Mouse (Mus musculus): ENCODE results near the gene Edem2. TPM values are rescaled to one million over a fixed set of nuclear protein-coding genes. Genes with fewer than 3 reads are reported as not detected.

Gene Edem2
- 10 to 100 TPM; 43.3 to 45.9 TPM for total RNA-seq (2021)
- 75.3 and 82.1 TPM in 2 replicates for polyA plus RNA-seq (2012; rRNA removed)
- long read RNA-seq, transcript Edem2-201 (11 exons, 2,290 nt) = major isoform, 90 of 113 reads
- long read RNA-seq, partial matches to known transcripts = 15 of 113 reads
- long read RNA-seq, other reads (novel, unspliced or antisense) = 8 of 113 reads

GRCm38 (mm10) chr2:155729158-155729645 lies at the start of gene Edem2:
TSS of gene Edem2 (minus strand) at chr2:155729475.
- peak; percentile 95 for DNase-seq

GRCm38 (mm10) chr2:155779066-155779465 lies 49.8 kb upstream of the Edem2 start:
- DNase-seq = no peak

- DNase-seq = no peak
These were observed 48.7 kb upstream of the Edem2 start for GRCm38 (mm10) chr2:155778004-155778403.

GRCm38 (mm10) chr2:155777688-155777985 lies 48.4 kb upstream of the Edem2 start:
- DNase-seq = no peak

- no peak for DNase-seq
These were observed 47.8 kb upstream of the Edem2 start for GRCm38 (mm10) chr2:155776824-155777687.

GRCm38 (mm10) chr2:155775685-155776263 lies 46.5 kb upstream of the Edem2 start:
- DNase-seq = peak; percentile 83

- no peak for DNase-seq
These were observed 45.8 kb upstream of the Edem2 start, which contains the start of gene Mmp24 for GRCm38 (mm10) chr2:155774927-155775684. TSS of gene Mmp24 (plus strand) at chr2:155775342.

- no peak for DNase-seq
These were observed 45.1 kb upstream of the Edem2 start for GRCm38 (mm10) chr2:155774261-155774926.

GRCm38 (mm10) chr2:155773664-155774063 lies 44.4 kb upstream of the Edem2 start:
- DNase-seq = no peak

GRCm38 (mm10) chr2:155764679-155765418 lies 35.6 kb upstream of the Edem2 start:
- DNase-seq = peak; percentile 60

GRCm38 (mm10) chr2:155756855-155757566 lies 27.7 kb upstream of the Edem2 start:
- DNase-seq = peak; percentile 19

- peak; percentile 75 for DNase-seq
These were observed 26.5 kb upstream of the Edem2 start for GRCm38 (mm10) chr2:155755746-155756145.

GRCm38 (mm10) chr2:155751014-155751786 lies 21.9 kb upstream of the Edem2 start, which contains the start of gene Procr:
TSS of gene Procr (plus strand) at chr2:155751117.
- peak; percentile 85 for DNase-seq

GRCm38 (mm10) chr2:155749394-155749793 lies 20.1 kb upstream of the Edem2 start:
- DNase-seq = no peak

- DNase-seq = no peak
These were observed 16.2 kb upstream of the Edem2 start for GRCm38 (mm10) chr2:155745487-155745886.

GRCm38 (mm10) chr2:155743351-155743750 lies 14.1 kb upstream of the Edem2 start:
- no peak for DNase-seq

- peak; percentile 82 for DNase-seq
These were observed 13.7 kb upstream of the Edem2 start for GRCm38 (mm10) chr2:155742931-155743337.

- DNase-seq = peak; percentile 10
These were observed 12.9 kb upstream of the Edem2 start for GRCm38 (mm10) chr2:155742211-155742610.

GRCm38 (mm10) chr2:155737803-155738202 lies 8.5 kb upstream of the Edem2 start:
- DNase-seq = peak; percentile 36
